Mouse (Mus musculus): Measurements from ENCODE around the gene Ly6g5b. TPM values are rescaled to one million over a fixed set of nuclear protein-coding genes. Genes with fewer than 3 reads are reported as not detected.
A peak's percentile ranks its signal among the peaks of the same experiment; 100 is the strongest.

The Ly6g5b gene
- total RNA-seq, 1 experiment: 1.5 TPM

- DNase-seq (ENCODE audit: low read depth, low spot score): no peak
- in situ Hi-C loops (cut with MboI; ENCODE audit: low sequenced_read_pairs in 2 of 2, unreplicated experiment in 2 of 2): no loop called here
- H3K27ac ChIP-seq (ENCODE audit: insufficient read depth, low read depth, low read length, poor library complexity, severe bottlenecking): peak within 1 kb of the TSS; percentile 85
- H3K9ac ChIP-seq (ENCODE audit: insufficient read depth, low read depth, low read length, poor library complexity, severe bottlenecking): peak within 1 kb of the TSS; percentile 67
- peak within 1 kb of the TSS; percentile 63 to 64 for H3K4me3 ChIP-seq (ENCODE audit: insufficient read depth in 1 of 2, low read depth in 1 of 2, low read length in 2 of 2, poor library complexity in 1 of 2, severe bottlenecking in 1 of 2)
- TF ChIP-seq ZNF384 (IDR thresholded peaks at IDR 0.05; ENCODE audit: low read depth, low read length) (no peak), MAFK (IDR thresholded peaks at IDR 0.05; ENCODE audit: insufficient read depth, low read depth, low read length) (no peak), ZC3H11A (IDR thresholded peaks at IDR 0.05; ENCODE audit: borderline replicate concordance, low read depth, low read length) (no peak), HCFC1 (IDR thresholded peaks at IDR 0.05; ENCODE audit: borderline replicate concordance, insufficient read depth, low read length) (no peak), CHD2 (IDR thresholded peaks at IDR 0.05; ENCODE audit: low read depth, low read length) (no peak)
- peaks cover 6 to 30% of the 10 kb centered on the region in 2 experiments for H3K4me1 ChIP-seq (ENCODE audit: control insufficient read depth in 2 of 2, insufficient read depth in 2 of 2, low read length in 2 of 2, poor library complexity in 1 of 2)
- peaks cover 4% of the 10 kb centered on the region; the same call in 1 of the 2 replicates for H3K36me3 ChIP-seq (ENCODE audit: control insufficient read depth, insufficient read depth, low read length, poor library complexity, severe bottlenecking)
- H3K9me3 ChIP-seq (ENCODE audit: control insufficient read depth, insufficient read depth, low read depth, low read length): no peaks in the 10 kb centered on the region
Measured at GRCm38 (mm10) chr17:35066084-35066483, 49.1 kb downstream of the Ly6g5b start, which contains the start of gene Mpig6b. Gene Mpig6b, minus strand, starts transcription at chr17:35066184.

- peak within 1 kb of the TSS; percentile 63 to 64 for H3K4me3 ChIP-seq (ENCODE audit: insufficient read depth in 1 of 2, low read depth in 1 of 2, low read length in 2 of 2, poor library complexity in 1 of 2, severe bottlenecking in 1 of 2)
- H3K9me3 ChIP-seq (ENCODE audit: control insufficient read depth, insufficient read depth, low read depth, low read length): no peaks in the 10 kb centered on the region
- peaks cover 6 to 32% of the 10 kb centered on the region in 2 experiments for H3K4me1 ChIP-seq (ENCODE audit: control insufficient read depth in 2 of 2, insufficient read depth in 2 of 2, low read length in 2 of 2, poor library complexity in 1 of 2)
- in situ Hi-C loops (cut with MboI; ENCODE audit: low sequenced_read_pairs in 2 of 2, unreplicated experiment in 2 of 2): no loop called here
- peak within 1 kb of the TSS; percentile 85 for H3K27ac ChIP-seq (ENCODE audit: insufficient read depth, low read depth, low read length, poor library complexity, severe bottlenecking)
- DNase-seq (ENCODE audit: low read depth, low spot score): peak; percentile 77
- TF ChIP-seq ZNF384 (IDR thresholded peaks at IDR 0.05; ENCODE audit: low read depth, low read length) (no peak), CHD2 (IDR thresholded peaks at IDR 0.05; ENCODE audit: low read depth, low read length) (no peak), ZC3H11A (IDR thresholded peaks at IDR 0.05; ENCODE audit: borderline replicate concordance, low read depth, low read length) (no peak), HCFC1 (IDR thresholded peaks at IDR 0.05; ENCODE audit: borderline replicate concordance, insufficient read depth, low read length) (no peak), MAFK (IDR thresholded peaks at IDR 0.05; ENCODE audit: insufficient read depth, low read depth, low read length) (no peak)
- H3K36me3 ChIP-seq (ENCODE audit: control insufficient read depth, insufficient read depth, low read length, poor library complexity, severe bottlenecking): peaks cover 8% of the 10 kb centered on the region; the same call in 1 of the 2 replicates
- peak within 1 kb of the TSS; percentile 67 for H3K9ac ChIP-seq (ENCODE audit: insufficient read depth, low read depth, low read length, poor library complexity, severe bottlenecking)
Measured at GRCm38 (mm10) chr17:35064951-35065947, 50.0 kb downstream of the Ly6g5b start, which contains the start of gene Ly6g6c. Gene Ly6g6c, plus strand, starts transcription at chr17:35065388.

GRCm38 (mm10) chr17:35064378-35064877 is 50.8 kb downstream of the Ly6g5b start:
- in situ Hi-C loops (cut with MboI; ENCODE audit: low sequenced_read_pairs in 2 of 2, unreplicated experiment in 2 of 2): no loop called here
- Histone ChIP-seq H3K9me3 (ENCODE audit: control insufficient read depth, insufficient read depth, low read depth, low read length) (no peaks in the 10 kb centered on the region), H3K4me1 (ENCODE audit: control insufficient read depth in 2 of 2, insufficient read depth in 2 of 2, low read length in 2 of 2, poor library complexity in 1 of 2) (peaks cover 6 to 34% of the 10 kb centered on the region in 2 experiments), H3K9ac (ENCODE audit: insufficient read depth, low read depth, low read length, poor library complexity, severe bottlenecking) (no peak overlapping the region), H3K27ac (ENCODE audit: insufficient read depth, low read depth, low read length, poor library complexity, severe bottlenecking) (peak overlapping the region; percentile 55), H3K4me3 (ENCODE audit: insufficient read depth in 1 of 2, low read depth in 1 of 2, low read length in 2 of 2, poor library complexity in 1 of 2, severe bottlenecking in 1 of 2) (peak overlapping the region; percentile 29 to 64; a peak in 3 of 4 replicates), H3K36me3 (ENCODE audit: control insufficient read depth, insufficient read depth, low read length, poor library complexity, severe bottlenecking) (peaks cover 10% of the 10 kb centered on the region; the same call in 1 of the 2 replicates)
- no peak for DNase-seq (ENCODE audit: low read depth, low spot score)
- TF ChIP-seq ZC3H11A (IDR thresholded peaks at IDR 0.05; ENCODE audit: borderline replicate concordance, low read depth, low read length) (no peak), CHD2 (IDR thresholded peaks at IDR 0.05; ENCODE audit: low read depth, low read length) (no peak), HCFC1 (IDR thresholded peaks at IDR 0.05; ENCODE audit: borderline replicate concordance, insufficient read depth, low read length) (no peak), ZNF384 (IDR thresholded peaks at IDR 0.05; ENCODE audit: low read depth, low read length) (no peak), MAFK (IDR thresholded peaks at IDR 0.05; ENCODE audit: insufficient read depth, low read depth, low read length) (no peak)

Other genes with a start within 250 kb of the Ly6g5b start
- gene Zbtb12, start 235.9 kb downstream of the Ly6g5b start, total RNA-seq (2012; rRNA removed): 9.4 and 11.5 TPM in 2 replicates
- gene Gm20547, start 233.4 kb downstream of the Ly6g5b start, total RNA-seq (2012; rRNA removed): 0.31 TPM in 1 of 2 replicates, not detected in the other
- 5.0 TPM in 2 replicates for gene C2, start 217.2 kb downstream of the Ly6g5b start, total RNA-seq (2012; rRNA removed)
- gene Ehmt2, start 217.0 kb downstream of the Ly6g5b start, total RNA-seq (2012; rRNA removed): 124 and 147 TPM in 2 replicates
- gene Slc44a4, start 201.0 kb downstream of the Ly6g5b start, total RNA-seq (2012; rRNA removed): 5.5 and 8.7 TPM in 2 replicates
- 24.0 and 40.6 TPM in 2 replicates for gene Neu1, start 184.2 kb downstream of the Ly6g5b start, total RNA-seq (2012; rRNA removed)
- gene Hspa1b, start 156.2 kb downstream of the Ly6g5b start, total RNA-seq (2012; rRNA removed): 11.0 and 14.6 TPM in 2 replicates
- 1.9 TPM in 1 of 2 replicates, not detected in the other for gene Gm20481, start 145.5 kb downstream of the Ly6g5b start, total RNA-seq (2012; rRNA removed)
- gene Hspa1a, start 143.3 kb downstream of the Ly6g5b start, total RNA-seq (2012; rRNA removed): 5.8 and 5.9 TPM in 2 replicates
- gene Hspa1l, start 142.7 kb downstream of the Ly6g5b start, total RNA-seq (2012; rRNA removed): 0.45 and 0.48 TPM in 2 replicates
- gene Lsm2, start 133.6 kb downstream of the Ly6g5b start, total RNA-seq (2012; rRNA removed): 52.1 and 64.4 TPM in 2 replicates
- 303 and 453 TPM in 2 replicates for gene Vars, start 114.4 kb downstream of the Ly6g5b start, total RNA-seq (2012; rRNA removed)
- gene Vwa7, start 98.8 kb downstream of the Ly6g5b start, total RNA-seq (2012; rRNA removed): 0.21 and 0.31 TPM in 2 replicates
- 3.1 and 4.7 TPM in 2 replicates for gene Sapcd1, start 87.4 kb downstream of the Ly6g5b start, total RNA-seq (2012; rRNA removed)
- 2.7 and 3.2 TPM in 2 replicates for gene Msh5, start 68.7 kb downstream of the Ly6g5b start, total RNA-seq (2012; rRNA removed)
- gene Clic1, start 65.5 kb downstream of the Ly6g5b start, total RNA-seq (2012; rRNA removed): 113 and 133 TPM in 2 replicates
- 45.0 and 57.5 TPM in 2 replicates for gene Ddah2, start 56.4 kb downstream of the Ly6g5b start, total RNA-seq (2012; rRNA removed)
- not detected in 2 replicates for gene Ly6g6c, start 50.0 kb downstream of the Ly6g5b start, total RNA-seq (2012; rRNA removed)
- 0.26 TPM in 1 of 2 replicates, not detected in the other for gene Mpig6b, start 49.2 kb downstream of the Ly6g5b start, total RNA-seq (2012; rRNA removed)
- 13.4 and 36.1 TPM in 2 replicates for gene Ly6g6e, start 38.5 kb downstream of the Ly6g5b start, total RNA-seq (2012; rRNA removed)
- 1.6 and 4.9 TPM in 2 replicates for gene Ly6g6d, start 37.4 kb downstream of the Ly6g5b start, total RNA-seq (2012; rRNA removed)
- not detected in 2 replicates for gene Ly6g6f, start 29.8 kb downstream of the Ly6g5b start, total RNA-seq (2012; rRNA removed)
- 30.7 and 40.4 TPM in 2 replicates for gene Abhd16a, start 26.2 kb downstream of the Ly6g5b start, total RNA-seq (2012; rRNA removed)
- gene Ly6g5c, start 7.1 kb downstream of the Ly6g5b start, total RNA-seq (2012; rRNA removed): 0.49 TPM in 1 of 2 replicates, not detected in the other
- 21.9 and 31.1 TPM in 2 replicates for gene Gpank1, start 6.0 kb upstream of the Ly6g5b start, total RNA-seq (2012; rRNA removed)
- gene Csnk2b, start 6.6 kb upstream of the Ly6g5b start, total RNA-seq (2012; rRNA removed): 78.0 and 98.6 TPM in 2 replicates
- gene D17H6S53E, start 10.9 kb upstream of the Ly6g5b start, total RNA-seq (2012; rRNA removed): 11.2 and 11.7 TPM in 2 replicates
- gene Apom, start 16.6 kb upstream of the Ly6g5b start, total RNA-seq (2012; rRNA removed): 7.5 and 10.0 TPM in 2 replicates
- 208 and 245 TPM in 2 replicates for gene Bag6, start 19.8 kb upstream of the Ly6g5b start, total RNA-seq (2012; rRNA removed)
- gene Prrc2a, start 49.5 kb upstream of the Ly6g5b start, total RNA-seq (2012; rRNA removed): 147 and 161 TPM in 2 replicates
- not detected in 2 replicates for gene Aif1, start 60.6 kb upstream of the Ly6g5b start, total RNA-seq (2012; rRNA removed)
- 2.6 and 2.7 TPM in 2 replicates for gene Lst1, start 73.0 kb upstream of the Ly6g5b start, total RNA-seq (2012; rRNA removed)
- 10.1 and 19.6 TPM in 2 replicates for gene Ltb, start 79.0 kb upstream of the Ly6g5b start, total RNA-seq (2012; rRNA removed)
- 0.22 TPM in 1 of 2 replicates, not detected in the other for gene Tnf, start 86.6 kb upstream of the Ly6g5b start, total RNA-seq (2012; rRNA removed)
- gene Lta, start 89.9 kb upstream of the Ly6g5b start, total RNA-seq (2012; rRNA removed): 0.13 TPM in 1 of 2 replicates, not detected in the other
- gene Gm16181, start 105.4 kb upstream of the Ly6g5b start, total RNA-seq (2012; rRNA removed): not detected in 2 replicates
- 0.21 and 0.71 TPM in 2 replicates for gene Atp6v1g2, start 118.2 kb upstream of the Ly6g5b start, total RNA-seq (2012; rRNA removed)
- gene Nfkbil1, start 120.4 kb upstream of the Ly6g5b start, total RNA-seq (2012; rRNA removed): 6.1 and 6.6 TPM in 2 replicates
- gene Ddx39b, start 126.3 kb upstream of the Ly6g5b start, total RNA-seq (2012; rRNA removed): 316 and 414 TPM in 2 replicates
- 30.1 and 44.9 TPM in 2 replicates for gene H2-D1, start 147.3 kb upstream of the Ly6g5b start, total RNA-seq (2012; rRNA removed)
- gene H2-Q1, start 205.0 kb upstream of the Ly6g5b start, total RNA-seq (2012; rRNA removed): 0.11 TPM in 1 of 2 replicates, not detected in the other
- 0.67 and 1.4 TPM in 2 replicates for gene H2-Q2, start 226.8 kb upstream of the Ly6g5b start, total RNA-seq (2012; rRNA removed)

All from ES-E14 (cell line).